Mouse (Mus musculus) brain, embryonic 14.5 days (tissue): Measurements from ENCODE around the gene Ccdc117.

Experiments
- CTCF ChIP-seq: fragments of 200-500 bp; IDR thresholded peaks from 2 replicates; pipeline ENCODE4 v1.5.1; 2012; ENCODE audit warnings: inconsistent platforms, mild to moderate bottlenecking, moderate library complexity, borderline replicate concordance; ENCODE audit not compliant: insufficient read depth, insufficient read length; ENCODE audit errors: extremely low read depth
- POLR2A ChIP-seq: fragments of 200-500 bp; IDR thresholded peaks from 2 replicates; pipeline ENCODE4 v1.6.1; 2012; ENCODE audit warnings: mild to moderate bottlenecking, inconsistent platforms, borderline replicate concordance; ENCODE audit not compliant: poor library complexity, insufficient read depth, insufficient read length, severe bottlenecking; ENCODE audit errors: extremely low read depth

GRCm38 (mm10) chr11:5512961-5513360 lies 29.0 kb downstream of the Ccdc117 start:
- no peak for TF ChIP-seq POLR2A
- no peak for TF ChIP-seq CTCF
